Mouse (Mus musculus): ENCODE data around the gene Cdk2ap2. TPM values are rescaled to one million over a fixed set of nuclear protein-coding genes. Genes with fewer than 3 reads are reported as not detected.
"Not testable (repeated sequence)": the region's sequence is repeated elsewhere in the genome, so short reads cannot be mapped to it uniquely, and the experiment has no call there.

Gene Cdk2ap2
- polyA plus RNA-seq, 1 experiment from 2014 or later = 77.4 TPM

DNA sequence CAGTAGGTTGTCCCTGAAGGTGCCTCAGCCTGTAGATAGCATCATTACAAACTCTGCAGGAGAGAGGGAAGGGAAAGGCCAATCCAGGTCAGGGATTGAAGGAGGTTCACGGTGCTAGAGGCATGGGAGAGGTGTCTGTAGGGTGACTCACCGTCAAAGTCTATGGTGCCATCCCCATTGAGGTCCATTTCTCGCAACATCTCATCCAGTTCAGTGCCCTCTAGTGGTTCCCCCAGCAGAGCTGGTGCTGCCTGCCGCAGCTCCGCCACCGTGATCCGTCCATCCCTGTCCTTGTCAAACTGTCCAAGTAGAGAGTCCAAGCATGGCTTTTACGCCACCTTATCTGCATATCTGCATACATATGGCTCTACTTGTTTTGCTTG, 39.0 kb downstream of the Cdk2ap2 start:
- not testable (repeated sequence) for H3K4me1 ChIP-seq; H3K27me3 ChIP-seq; H3K9ac ChIP-seq; H3K4me2 ChIP-seq; H3K4me3 ChIP-seq; H3K9me3 ChIP-seq (replicated peaks); ATAC-seq; H3K27ac ChIP-seq
- peaks cover 28% of the 10 kb centered on the region for H3K36me3 ChIP-seq (ENCODE audit: poor library complexity, severe bottlenecking)
- 22% methylated on average over 8 of the region's 8 CpGs for WGBS

DNA sequence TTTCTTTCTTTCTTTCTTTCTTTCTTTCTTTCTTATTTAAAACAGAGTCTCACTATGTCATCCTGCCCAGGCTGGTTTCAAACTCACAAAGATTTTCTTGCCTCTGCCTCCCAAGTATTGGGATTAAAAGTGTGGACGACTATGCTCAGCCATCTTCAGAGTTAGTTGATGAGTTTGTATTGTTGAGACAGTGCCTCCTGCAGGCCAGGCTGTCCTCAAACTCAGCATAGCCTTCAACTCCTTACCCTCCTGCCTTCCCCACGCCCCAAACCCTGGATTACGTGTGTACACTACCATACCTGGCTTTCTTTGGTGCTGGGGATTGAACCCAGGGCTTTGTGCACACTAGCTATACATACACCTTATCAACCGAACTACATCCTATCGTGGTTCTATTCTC, 39.5 kb downstream of the Cdk2ap2 start:
- 76% methylated on average over 5 of the region's 5 CpGs for WGBS
- no peaks in the 10 kb centered on the region for H3K9me3 ChIP-seq (replicated peaks)
- H3K36me3 ChIP-seq (ENCODE audit: poor library complexity, severe bottlenecking) = peaks cover 22% of the 10 kb centered on the region
- H3K9ac ChIP-seq = no peak overlapping the region
- no peaks in the 10 kb centered on the region for H3K27me3 ChIP-seq
- no peak overlapping the region for H3K27ac ChIP-seq
- no peak overlapping the region for H3K4me2 ChIP-seq
- H3K4me1 ChIP-seq = no peaks in the 10 kb centered on the region
- no peak overlapping the region for H3K4me3 ChIP-seq
- ATAC-seq = no peak

DNA sequence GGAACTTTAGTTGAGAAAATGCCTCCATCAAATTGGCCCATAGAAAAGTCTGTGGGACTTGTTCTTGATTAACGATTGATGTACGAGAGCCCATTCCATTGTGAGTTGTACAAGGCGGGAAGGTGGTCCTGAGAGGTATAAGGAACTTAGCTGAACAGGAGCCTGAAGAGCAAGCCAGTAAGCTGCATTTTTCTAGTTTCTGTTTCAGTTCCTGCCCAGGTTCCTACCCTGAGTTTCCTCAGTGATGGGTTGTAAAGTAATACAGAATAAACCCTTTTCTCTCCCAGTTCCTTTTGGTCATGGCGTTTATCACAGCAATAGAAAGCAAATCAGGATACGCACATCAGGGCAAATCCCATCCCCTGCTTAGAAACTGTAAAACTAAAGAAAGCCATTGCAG, 40.9 kb downstream of the Cdk2ap2 start:
- no peaks in the 10 kb centered on the region for H3K27me3 ChIP-seq
- H3K4me3 ChIP-seq = no peak overlapping the region
- ATAC-seq = no peak
- H3K4me1 ChIP-seq = no peaks in the 10 kb centered on the region
- H3K27ac ChIP-seq = no peak overlapping the region
- no peak overlapping the region for H3K9ac ChIP-seq
- no peak overlapping the region for H3K4me2 ChIP-seq
- H3K9me3 ChIP-seq (replicated peaks) = no peaks in the 10 kb centered on the region
- WGBS = 83% methylated on average over 5 of the region's 5 CpGs
- H3K36me3 ChIP-seq (ENCODE audit: poor library complexity, severe bottlenecking) = peaks cover 9% of the 10 kb centered on the region

DNA sequence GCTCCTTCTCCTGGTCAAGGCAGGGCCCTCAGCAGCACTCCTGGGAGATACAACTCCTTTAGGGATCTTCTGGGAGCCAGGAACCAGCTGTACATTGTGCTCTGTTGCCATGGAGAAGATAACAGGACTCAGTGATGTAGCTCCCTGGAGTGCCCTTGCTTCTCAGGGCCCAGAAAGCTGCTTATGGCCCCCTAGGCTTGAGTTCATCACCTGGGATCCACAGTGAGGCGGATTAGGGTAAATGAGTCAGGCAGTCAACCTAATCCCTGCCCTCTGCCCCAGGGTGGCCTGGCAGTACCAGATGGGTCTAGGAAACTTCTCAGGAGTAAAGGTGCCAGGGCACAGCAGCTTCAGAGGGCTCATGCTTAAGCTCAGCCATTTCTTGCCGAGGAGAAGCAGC, 42.5 kb downstream of the Cdk2ap2 start, which contains the start of gene Gpr152:
Gene Gpr152, plus strand, starts transcription at position 342 of the 400 bp plus-strand sequence.
- no peak within 1 kb of the TSS for H3K9ac ChIP-seq
- WGBS = 75% methylated on average over 2 of the region's 2 CpGs

DNA sequence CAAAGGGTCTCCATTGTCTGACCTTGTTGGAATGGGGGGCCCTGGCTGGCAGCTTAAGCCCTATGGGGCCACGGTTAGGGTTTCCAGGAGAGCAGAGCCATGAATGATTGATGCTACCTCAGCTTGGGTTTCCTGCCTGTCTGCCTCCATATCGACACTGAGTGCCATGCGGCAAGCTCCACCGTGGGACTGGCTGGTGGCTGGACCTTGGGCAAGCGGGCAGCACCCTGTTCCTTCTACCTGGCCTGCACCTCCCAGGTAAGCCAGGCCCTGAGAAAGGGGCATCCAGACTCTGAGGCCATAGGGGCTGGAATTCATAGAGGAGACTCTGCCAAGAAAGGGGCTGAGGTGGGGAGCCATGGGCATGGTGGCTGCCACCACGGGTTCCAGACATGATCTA, 43.2 kb downstream of the Cdk2ap2 start:
- 83% methylated on average over 6 of the region's 6 CpGs for WGBS
- Histone ChIP-seq H3K4me3 (no peak overlapping the region), H3K27ac (no peak overlapping the region), H3K9me3 (replicated peaks) (no peaks in the 10 kb centered on the region), H3K4me2 (no peak overlapping the region), H3K4me1 (no peaks in the 10 kb centered on the region), H3K36me3 (ENCODE audit: poor library complexity, severe bottlenecking) (no peaks in the 10 kb centered on the region), H3K27me3 (no peaks in the 10 kb centered on the region), H3K9ac (no peak overlapping the region)
- ATAC-seq = no peak

More for the DNA sequence above, 42.5 kb downstream of the Cdk2ap2 start, which contains the start of gene Gpr152:
- Histone ChIP-seq H3K36me3 (ENCODE audit: poor library complexity, severe bottlenecking) (no peaks in the 10 kb centered on the region), H3K4me1 (no peaks in the 10 kb centered on the region), H3K4me3 (no peak within 1 kb of the TSS), H3K27me3 (no peaks in the 10 kb centered on the region), H3K4me2 (no peak within 1 kb of the TSS), H3K27ac (no peak within 1 kb of the TSS), H3K9me3 (replicated peaks) (no peaks in the 10 kb centered on the region)
- no peak for ATAC-seq

DNA sequence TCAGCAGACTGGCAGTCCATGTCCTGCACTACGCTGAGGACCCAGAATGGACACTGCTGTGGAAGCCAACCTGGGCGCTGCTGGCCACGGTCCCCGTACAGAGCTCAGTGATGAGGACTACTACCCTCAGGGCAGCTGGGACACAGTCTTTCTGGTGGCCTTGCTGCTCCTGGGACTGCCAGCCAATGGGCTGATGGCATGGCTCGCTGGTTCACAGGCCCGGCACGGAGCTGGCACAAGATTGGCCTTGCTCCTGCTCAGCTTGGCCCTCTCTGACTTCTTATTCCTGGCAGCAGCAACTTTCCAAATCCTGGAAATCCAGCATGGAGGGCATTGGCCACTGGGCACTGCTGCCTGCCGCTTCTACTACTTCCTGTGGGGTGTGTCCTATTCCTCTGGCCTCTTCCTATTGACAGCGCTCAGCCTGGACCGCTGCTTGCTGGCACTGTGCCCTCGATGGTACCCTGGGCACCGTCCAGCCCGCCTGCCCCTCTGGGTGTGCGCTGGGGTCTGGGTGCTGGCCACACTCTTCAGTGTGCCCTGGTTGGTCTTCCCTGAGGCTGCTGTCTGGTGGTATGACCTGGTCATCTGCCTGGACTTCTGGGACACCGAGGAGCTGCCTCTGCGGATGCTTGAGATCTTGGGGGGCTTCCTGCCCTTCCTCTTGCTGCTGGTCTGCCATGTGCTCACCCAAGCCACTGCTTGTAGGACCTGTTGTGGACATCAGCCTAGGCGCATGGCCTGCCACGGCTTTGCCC, 45.6 kb downstream of the Cdk2ap2 start:
- Histone ChIP-seq H3K4me3 (no peak overlapping the region), H3K36me3 (ENCODE audit: poor library complexity, severe bottlenecking) (no peaks in the 10 kb centered on the region), H3K27ac (no peak overlapping the region), H3K9ac (no peak overlapping the region), H3K27me3 (no peaks in the 10 kb centered on the region), H3K4me1 (peaks cover 6% of the 10 kb centered on the region), H3K4me2 (no peak overlapping the region), H3K9me3 (replicated peaks) (no peaks in the 10 kb centered on the region)
- WGBS = 88% methylated on average over 18 of the region's 18 CpGs
- no peak for ATAC-seq

DNA sequence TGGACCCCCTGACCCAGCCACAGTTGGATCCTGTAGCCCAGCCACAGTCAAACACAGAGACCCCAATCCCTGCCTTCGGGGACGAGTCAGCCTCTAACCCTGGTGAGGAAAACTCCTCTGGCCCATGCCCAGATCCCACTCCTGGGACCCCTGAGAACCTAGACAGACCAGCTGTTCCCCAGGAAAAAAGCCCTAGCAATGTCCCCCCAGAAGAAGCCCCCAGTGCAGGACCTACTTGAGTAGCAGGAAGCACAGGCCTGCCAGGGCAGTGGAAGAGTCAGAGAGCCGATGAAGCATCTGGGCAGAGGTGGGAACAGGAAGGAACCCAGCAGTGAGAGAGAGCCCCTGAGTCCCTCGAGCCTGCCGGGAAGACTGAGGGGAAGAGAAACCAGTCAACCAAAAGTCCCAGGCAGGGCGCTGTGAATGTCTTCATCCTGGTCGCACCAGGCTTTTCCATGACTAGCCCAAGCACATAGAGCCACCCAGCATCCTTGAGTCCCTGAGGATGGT, 46.8 kb downstream of the Cdk2ap2 start, which contains the start of gene Cabp4:
Gene Cabp4, minus strand, starts transcription at position 275 of the 510 bp plus-strand sequence.
- WGBS = 87% methylated on average over 7 of the region's 7 CpGs
- Histone ChIP-seq H3K9me3 (replicated peaks) (no peaks in the 10 kb centered on the region), H3K4me1 (peaks cover 13% of the 10 kb centered on the region), H3K27ac (no peak within 1 kb of the TSS), H3K4me3 (no peak within 1 kb of the TSS), H3K4me2 (no peak within 1 kb of the TSS), H3K27me3 (no peaks in the 10 kb centered on the region), H3K36me3 (ENCODE audit: poor library complexity, severe bottlenecking) (no peaks in the 10 kb centered on the region), H3K9ac (no peak within 1 kb of the TSS)
- no peak for ATAC-seq

DNA sequence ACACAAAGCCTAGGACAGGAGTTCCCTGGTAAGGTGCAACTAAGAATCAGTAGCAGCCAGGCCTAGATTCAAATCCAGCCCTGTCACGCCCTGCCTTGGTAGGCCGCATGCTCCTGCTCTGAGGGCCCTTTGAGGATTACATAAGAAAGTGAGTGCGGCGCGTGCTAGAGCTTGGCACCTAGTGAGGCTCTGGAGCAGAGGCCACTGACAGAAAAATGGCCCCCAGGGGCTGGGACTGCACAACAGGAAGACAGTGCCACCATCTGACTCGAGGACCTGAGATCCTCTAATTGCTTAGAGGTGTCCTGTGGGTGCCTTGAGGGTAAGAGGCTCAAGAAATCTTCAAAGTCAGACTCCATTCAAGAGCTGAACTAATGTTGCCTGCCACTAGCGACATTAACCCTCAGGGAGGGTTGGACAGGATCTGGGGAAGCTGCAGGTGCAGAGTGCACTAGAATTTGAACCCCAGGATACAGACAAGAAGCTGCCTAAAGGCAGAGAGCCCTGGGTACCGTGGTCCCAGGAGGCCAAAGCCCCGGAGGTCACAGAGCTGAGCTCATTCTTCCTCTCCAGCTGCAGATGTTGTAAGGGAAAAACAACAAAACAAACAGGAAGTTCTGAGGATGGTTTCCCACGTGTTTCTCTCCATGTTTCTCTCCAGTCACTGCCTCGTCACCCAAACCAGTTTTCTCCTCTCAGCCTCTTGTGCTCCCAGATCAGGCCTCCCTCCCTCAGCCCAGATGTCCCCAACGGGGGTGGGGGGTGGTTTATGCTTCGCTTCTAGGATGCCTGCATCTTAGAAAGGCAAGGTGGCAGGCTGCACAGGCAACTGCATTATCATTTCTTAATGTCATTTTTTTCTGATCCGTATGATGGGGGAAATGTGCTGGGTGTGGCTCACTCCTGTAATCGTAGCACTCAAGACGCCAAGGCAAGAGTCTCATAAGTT, 47.8 kb downstream of the Cdk2ap2 start:
- ATAC-seq = no peak
- Histone ChIP-seq H3K36me3 (ENCODE audit: poor library complexity, severe bottlenecking) (peaks cover 1% of the 10 kb centered on the region; the same call in 1 of the 2 replicates), H3K27ac (no peak overlapping the region), H3K4me2 (no peak overlapping the region), H3K4me1 (peaks cover 23% of the 10 kb centered on the region), H3K4me3 (no peak overlapping the region), H3K9ac (no peak overlapping the region), H3K9me3 (replicated peaks) (no peaks in the 10 kb centered on the region), H3K27me3 (no peaks in the 10 kb centered on the region)
- WGBS = 87% methylated on average over 16 of the region's 16 CpGs

DNA sequence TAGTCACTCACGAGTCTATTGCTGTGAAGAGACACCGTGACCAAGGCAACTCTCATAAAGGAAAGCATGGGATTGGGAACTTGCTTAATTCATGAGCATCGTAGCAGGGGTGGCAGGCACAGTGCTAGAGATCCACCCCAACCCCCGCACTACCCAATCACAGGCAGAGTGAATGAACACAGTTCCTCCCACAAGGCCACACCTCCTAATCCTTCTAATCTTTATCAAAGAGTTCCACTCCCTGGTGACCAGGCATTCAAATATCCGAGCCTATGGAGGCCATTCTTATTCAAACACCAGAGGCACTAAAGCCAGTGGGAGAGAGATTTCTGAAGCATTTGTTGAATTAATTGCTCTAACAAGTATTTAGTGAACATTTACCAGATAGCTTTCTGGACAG, 49.0 kb downstream of the Cdk2ap2 start:
- WGBS = 87% methylated on average over 5 of the region's 5 CpGs
- H3K36me3 ChIP-seq (ENCODE audit: poor library complexity, severe bottlenecking) = peaks cover 12% of the 10 kb centered on the region
- ATAC-seq = no peak
- no peak overlapping the region for H3K4me2 ChIP-seq
- no peak overlapping the region for H3K4me3 ChIP-seq
- H3K9ac ChIP-seq = no peak overlapping the region
- H3K27ac ChIP-seq = no peak overlapping the region
- H3K4me1 ChIP-seq = peaks cover 26% of the 10 kb centered on the region
- H3K9me3 ChIP-seq (replicated peaks) = no peaks in the 10 kb centered on the region
- no peaks in the 10 kb centered on the region for H3K27me3 ChIP-seq

DNA sequence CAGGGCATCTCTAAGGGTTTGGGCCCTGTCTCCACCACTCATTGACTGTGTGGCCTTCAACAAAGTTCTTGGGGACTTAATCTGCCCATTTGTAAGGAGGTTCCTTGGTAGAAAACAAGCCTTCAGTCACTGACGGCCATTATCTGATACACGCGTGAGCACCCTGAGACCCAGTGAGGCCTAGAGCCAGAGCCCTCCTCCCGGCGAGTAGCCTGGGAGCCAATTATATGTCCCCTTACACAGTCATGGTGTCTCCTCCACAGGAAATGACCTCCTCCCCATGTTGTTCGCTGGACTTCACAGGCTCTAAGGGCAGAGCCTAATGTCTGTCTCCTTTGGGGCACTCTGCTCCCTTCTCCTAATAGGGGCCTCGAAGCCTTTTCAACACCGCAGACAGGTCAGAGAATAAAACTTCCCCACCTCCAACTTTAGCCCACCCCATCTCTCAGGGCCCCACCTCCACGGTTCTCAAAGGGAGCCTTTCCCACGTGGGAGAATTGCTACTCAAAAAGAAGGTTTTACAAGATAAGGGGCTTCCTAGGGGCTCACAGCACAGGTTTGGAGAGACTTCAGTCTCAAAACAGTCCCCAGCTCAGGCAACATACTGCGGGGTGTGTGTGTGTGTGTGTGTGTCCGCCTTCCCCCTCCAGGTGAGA, 49.5 kb downstream of the Cdk2ap2 start:
- H3K4me2 ChIP-seq = no peak overlapping the region
- ATAC-seq = no peak
- no peak overlapping the region for H3K27ac ChIP-seq
- H3K9ac ChIP-seq = no peak overlapping the region
- no peaks in the 10 kb centered on the region for H3K27me3 ChIP-seq
- no peaks in the 10 kb centered on the region for H3K9me3 ChIP-seq (replicated peaks)
- peaks cover 26% of the 10 kb centered on the region for H3K4me1 ChIP-seq
- peaks cover 18% of the 10 kb centered on the region for H3K36me3 ChIP-seq (ENCODE audit: poor library complexity, severe bottlenecking)
- WGBS = 66% methylated on average over 12 of the region's 12 CpGs
- H3K4me3 ChIP-seq = no peak overlapping the region

DNA sequence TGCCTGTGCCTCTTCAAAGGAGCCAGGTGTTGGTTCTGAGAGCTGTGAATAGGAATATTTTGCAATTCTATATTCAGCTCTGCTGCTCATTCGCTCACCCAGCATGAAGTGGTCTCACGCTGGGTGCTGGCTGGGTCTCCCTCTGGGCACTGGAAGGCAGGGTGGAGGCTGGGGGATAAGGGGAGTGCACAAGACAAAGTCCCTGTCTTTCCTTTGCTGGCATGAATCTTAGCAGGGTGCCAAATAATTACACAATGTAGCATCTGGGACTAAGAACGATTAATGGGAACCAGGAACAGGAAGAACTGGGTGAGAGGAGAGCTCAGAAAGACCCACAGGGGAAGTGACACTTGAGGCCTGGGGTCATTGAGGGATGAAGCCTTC, 50.0 kb downstream of the Cdk2ap2 start:
- Histone ChIP-seq H3K9ac (no peak overlapping the region), H3K4me2 (no peak overlapping the region), H3K4me1 (peaks cover 26% of the 10 kb centered on the region), H3K4me3 (no peak overlapping the region), H3K27ac (no peak overlapping the region), H3K9me3 (replicated peaks) (no peaks in the 10 kb centered on the region), H3K36me3 (ENCODE audit: poor library complexity, severe bottlenecking) (peaks cover 22% of the 10 kb centered on the region), H3K27me3 (no peaks in the 10 kb centered on the region)
- no peak for ATAC-seq
- 40% methylated on average over 3 of the region's 3 CpGs for WGBS
